Mouse (Mus musculus) activated CD4-positive, CD25-positive, alpha-beta regulatory T cell (primary cell): ENCODE results near the gene Fndc5. TPM values are rescaled to one million over a fixed set of nuclear protein-coding genes. Genes with fewer than 3 reads are reported as not detected.

Experiments
- polyA plus RNA-seq, 2 experiments: library from polyadenylated mRNA; unstranded; fragments of 100-300 nt; shearing (Covaris generic); gene quantifications; one replicate each; pipeline ENCODE4 v1.2.1; 2017

Gene Fndc5
- under 1 TPM in 1 of 2 experiments, not detected in 1; 0.32 TPM for polyA plus RNA-seq

DNA sequence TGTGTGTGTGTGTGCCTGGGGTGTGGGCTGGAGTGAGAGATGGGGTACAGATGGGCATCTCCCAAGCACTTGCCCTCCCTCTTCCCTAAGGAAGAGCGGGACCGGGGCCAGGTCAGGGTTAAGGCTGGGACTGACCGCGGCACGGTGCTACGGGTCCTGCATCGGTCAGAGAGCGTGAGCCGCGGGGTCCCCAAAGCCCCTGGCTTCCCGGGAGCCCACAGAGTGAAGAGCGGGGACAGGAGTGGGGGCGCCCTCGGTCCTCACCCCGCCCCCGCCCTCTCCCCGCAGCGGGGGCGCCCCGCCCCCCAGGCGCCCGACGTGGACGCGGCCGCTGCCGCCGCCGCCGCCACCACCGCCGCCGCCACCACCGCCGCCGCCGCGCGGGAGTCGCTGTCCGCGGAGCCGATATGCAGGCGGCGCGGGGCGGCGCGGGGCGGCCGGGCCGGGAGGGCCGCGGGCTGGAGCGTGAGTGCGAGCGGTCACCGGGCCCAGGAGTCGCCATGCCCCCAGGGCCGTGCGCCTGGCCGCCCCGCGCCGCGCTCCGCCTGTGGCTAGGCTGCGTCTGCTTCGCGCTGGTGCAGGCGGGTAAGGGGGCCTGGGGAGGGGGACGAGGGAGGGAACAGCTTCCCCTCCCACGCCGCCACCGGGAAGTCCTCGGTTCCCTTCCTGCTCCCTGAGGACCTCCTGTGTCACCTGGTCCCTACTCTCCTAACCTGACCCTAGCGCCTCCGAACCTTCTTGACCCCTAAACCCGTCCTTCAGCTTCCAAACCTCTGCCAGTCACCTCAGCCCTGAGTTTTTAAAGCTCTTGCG, at the start of gene Fndc5:
Gene Fndc5, plus strand, starts transcription at position 421 of the 813 bp plus-strand sequence.

GRCm38 (mm10) chr4:129105356-129105755, 31.4 kb upstream of the Fndc5 start, which contains the start of gene Tmem54:
Tmem54 (plus strand) TSS chr4:129105548.

DNA sequence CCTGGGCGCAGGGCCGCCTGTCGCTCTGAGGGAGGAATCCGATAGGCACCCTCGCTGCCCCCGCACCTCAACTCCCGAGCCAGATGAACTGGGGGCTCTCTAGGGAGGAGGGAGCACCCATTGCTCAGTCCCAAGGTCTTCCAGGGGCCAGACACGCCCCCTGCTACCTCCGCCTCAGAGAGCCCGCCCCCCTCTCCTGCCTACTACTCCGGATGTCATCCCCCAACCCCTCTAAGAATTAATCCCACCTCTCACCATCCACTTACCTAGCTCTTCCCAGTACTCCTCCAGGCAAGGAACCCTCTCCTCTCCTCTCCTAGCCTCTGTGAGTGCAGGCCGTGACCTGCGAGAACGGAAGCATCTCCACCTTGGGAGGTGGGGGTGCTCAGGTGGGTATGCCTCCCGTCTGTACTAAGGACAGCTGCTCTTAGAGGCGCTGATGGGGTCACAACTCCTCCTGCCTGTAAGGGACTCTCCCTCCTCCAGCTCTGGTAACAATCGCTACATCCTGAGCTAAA, 15.2 kb upstream of the Fndc5 start, which contains the start of gene Hpca:
Gene Hpca, minus strand, starts transcription at position 468 of the 518 bp plus-strand sequence.

DNA sequence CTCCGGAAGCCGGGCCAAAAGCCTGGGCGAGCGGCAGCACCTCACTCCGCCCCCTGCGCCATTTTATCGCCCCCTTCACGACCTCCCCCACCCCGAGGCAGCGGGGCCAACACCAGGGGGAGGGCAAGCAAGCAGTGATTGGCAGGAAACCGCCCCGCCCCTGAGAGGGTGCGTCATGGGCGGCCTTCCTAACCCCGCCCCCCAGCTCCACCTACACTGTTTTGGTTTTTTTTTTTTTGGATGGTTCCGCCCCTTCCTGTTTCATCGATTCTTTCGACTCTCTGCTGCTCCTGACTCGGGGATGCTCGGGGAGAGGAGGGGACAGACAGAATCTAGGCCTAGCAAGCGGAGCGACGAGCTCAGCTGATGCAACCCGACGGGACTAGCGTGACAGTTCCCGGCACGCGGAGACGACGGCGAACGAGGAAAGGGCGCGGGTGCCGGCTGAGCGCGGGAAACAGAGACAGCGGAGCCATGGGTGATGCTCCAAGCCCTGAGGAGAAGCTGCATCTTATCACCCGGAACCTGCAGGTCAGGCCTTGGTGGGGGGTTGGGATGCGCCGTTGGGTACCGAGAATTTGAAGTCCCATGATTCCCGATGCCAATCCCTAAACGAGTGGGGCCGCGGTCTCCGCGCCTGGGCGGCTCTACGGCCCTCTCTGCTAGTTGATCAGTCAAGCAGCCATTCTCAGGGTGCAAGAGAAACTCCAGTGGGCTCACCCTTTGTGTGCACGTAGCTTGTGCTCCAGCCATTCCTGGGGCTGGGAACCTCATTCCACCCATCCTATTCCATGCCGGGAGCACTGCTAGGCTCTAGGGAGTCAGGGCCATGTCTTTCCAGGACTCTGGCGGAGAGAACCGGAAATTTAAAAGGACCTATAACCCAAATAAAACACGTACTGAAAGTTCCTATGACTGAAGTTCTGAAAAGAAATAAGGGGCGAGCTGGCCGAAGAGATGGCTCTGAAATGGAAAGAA, 53.0 kb downstream of the Fndc5 start, which contains the start of the genes S100pbp and Yars:
Gene S100pbp, minus strand, starts transcription at position 186 of the 978 bp plus-strand sequence.
Gene Yars, plus strand, starts transcription at position 219 of the 978 bp plus-strand sequence.

Other genes starting within 250 kb of the Fndc5 start
- 1 to 10 TPM in 1 of 2 experiments, under 1 TPM in 1; 0.79 to 1.9 TPM for gene Azin2, start 174.6 kb upstream of the Fndc5 start, polyA plus RNA-seq
- 100 to 1,000 TPM; 139 to 163 TPM for gene Ak2, start 145.0 kb upstream of the Fndc5 start, polyA plus RNA-seq
- 10 to 100 TPM; 65.4 to 68.8 TPM for gene Rnf19b, start 78.7 kb upstream of the Fndc5 start, polyA plus RNA-seq
- not detected for gene Tmem54, start 31.5 kb upstream of the Fndc5 start, polyA plus RNA-seq
- gene Hpca, start 15.0 kb upstream of the Fndc5 start, polyA plus RNA-seq = not detected
- gene S100pbp, start 52.7 kb downstream of the Fndc5 start, polyA plus RNA-seq = 10 to 100 TPM; 13.8 to 18.0 TPM
- 10 to 100 TPM; 43.2 to 46.1 TPM for gene Yars, start 52.8 kb downstream of the Fndc5 start, polyA plus RNA-seq
- gene C77080, start 124.4 kb downstream of the Fndc5 start, polyA plus RNA-seq = 1 to 10 TPM; 1.0 to 1.5 TPM
- under 1 TPM; 0.11 to 0.37 TPM for gene Sync, start 150.6 kb downstream of the Fndc5 start, polyA plus RNA-seq
- gene Rbbp4, start 198.4 kb downstream of the Fndc5 start, polyA plus RNA-seq = 100 to 1,000 TPM; 350 to 355 TPM
- 10 to 100 TPM; 93.9 to 95.4 TPM for gene Zbtb8os, start 198.7 kb downstream of the Fndc5 start, polyA plus RNA-seq
- gene Zbtb8a, start 241.1 kb downstream of the Fndc5 start, polyA plus RNA-seq = 10 to 100 TPM in 1 of 2 experiments, 1 to 10 TPM in 1; 9.3 to 10.8 TPM